Comparison of ENCODE assay signal across 8 mouse cellular contexts in genomic region chr10:39371467-39371866, GRCm38 (mm10). TPM values are rescaled to one million over a fixed set of nuclear protein-coding genes. Genes with fewer than 3 reads are reported as not detected.
DNase-seq lines count a peak whose midpoint lies in the region; ATAC-seq and TF ChIP-seq lines count a peak whose summit lies in the region.

No protein-coding gene starts in this region.

- H3K9ac ChIP-seq in heart, adult 2 months (ENCODE audit: low read depth, low read length): no peak overlapping the region
- peak overlapping the region; percentile 99 for H3K9ac ChIP-seq in forebrain, postnatal 0 days
- 0 out of 2 replicates have a peak overlapping the region, but pooled peaks have one; percentile 86 for H3K9ac ChIP-seq in midbrain, embryonic 11.5 days (ENCODE audit: low read length)

- peaks cover 27% of the 10 kb centered on the region for H3K36me3 ChIP-seq in heart, adult 2 months (ENCODE audit: control insufficient read depth, insufficient read depth, low read length)
- H3K36me3 ChIP-seq in forebrain, postnatal 0 days (ENCODE audit: insufficient read depth): no peaks in the 10 kb centered on the region
- no peaks in the 10 kb centered on the region for H3K36me3 ChIP-seq in midbrain, embryonic 11.5 days (ENCODE audit: control insufficient read depth, insufficient read depth, low read length)

- H3K27me3 ChIP-seq in heart, adult 2 months (ENCODE audit: control insufficient read depth, insufficient read depth, low read length): no peaks in the 10 kb centered on the region
- no peaks in the 10 kb centered on the region for H3K27me3 ChIP-seq in forebrain, postnatal 0 days (ENCODE audit: insufficient read depth, low read length)
- no peaks in the 10 kb centered on the region for H3K27me3 ChIP-seq in midbrain, embryonic 11.5 days (ENCODE audit: control insufficient read depth, insufficient read depth, low read length)

- H3K4me3 ChIP-seq in heart, adult 2 months: peak overlapping the region; percentile 93
- H3K4me3 ChIP-seq in forebrain, postnatal 0 days (ENCODE audit: low read depth, low read length): peak overlapping the region; percentile 97
- peak overlapping the region; percentile 91 for H3K4me3 ChIP-seq in midbrain, embryonic 11.5 days (ENCODE audit: low read depth, low read length)

- H3K4me1 ChIP-seq in heart, adult 2 months (ENCODE audit: control insufficient read depth, insufficient read depth, low read length): peaks cover 14% of the 10 kb centered on the region
- H3K4me1 ChIP-seq in forebrain, postnatal 0 days (ENCODE audit: insufficient read depth): peaks cover 29% of the 10 kb centered on the region
- peaks cover 19% of the 10 kb centered on the region for H3K4me1 ChIP-seq in midbrain, embryonic 11.5 days (ENCODE audit: control insufficient read depth, insufficient read depth, low read length)

- no peak for TF ChIP-seq POLR2A in heart, adult 2 months (IDR thresholded peaks at IDR 0.05; ENCODE audit: insufficient read depth, low read depth, low read length)

- H3K4me2 ChIP-seq in forebrain, postnatal 0 days (ENCODE audit: low read depth): peak overlapping the region; percentile 64
- H3K4me2 ChIP-seq in midbrain, embryonic 11.5 days: peak overlapping the region; percentile 70

- H3K79me2 ChIP-seq in heart, adult 2 months (replicated peaks; ENCODE audit: control insufficient read depth, insufficient read depth, low read length): peaks cover 5% of the 10 kb centered on the region; the same call in 1 of the 2 replicates

- peak; percentile 53 for ATAC-seq in CD4-positive, CD25-positive, alpha-beta regulatory T cell, adult 4 months
- ATAC-seq in forebrain, postnatal 0 days: no peak
- ATAC-seq in midbrain, embryonic 11.5 days (ENCODE audit: low FRiP score): no peak

- intact Hi-C loops in heart, adult 2 months (cut with DNase I): loop anchor here (2.0 to 5.0 kb wide), 3 partner anchors 31 to 131 kb away; no protein-coding TSS in a partner anchor

- H3K9me3 ChIP-seq in forebrain, postnatal 0 days (ENCODE audit: low read length): no peaks in the 10 kb centered on the region
- no peaks in the 10 kb centered on the region for H3K9me3 ChIP-seq in midbrain, embryonic 11.5 days (ENCODE audit: control insufficient read depth, low read length)

- 48% methylated on average over 2 of the region's 2 CpGs for WGBS in heart, adult 2 months
- 26% methylated on average over 2 of the region's 2 CpGs for WGBS in forebrain, postnatal 0 days
- 55% methylated on average over 2 of the region's 2 CpGs for WGBS in midbrain, embryonic 11.5 days

- no peak for TF ChIP-seq EP300 in heart, adult 2 months (IDR thresholded peaks at IDR 0.05; ENCODE audit: insufficient read depth, low read depth, low read length)

- no peak for TF ChIP-seq CTCF in heart, adult 2 months (IDR thresholded peaks at IDR 0.05)
- TF ChIP-seq CTCF in forebrain, postnatal 0 days (IDR thresholded peaks at IDR 0.05; ENCODE audit: low read depth): no peak

- DNase-seq in heart, adult 2 months: no peak
- no peak for DNase-seq in heart, adult 18-20 months
- DNase-seq in forebrain, postnatal 0 days: no peak
- no peak for DNase-seq in midbrain, embryonic 11.5 days (ENCODE audit: low spot score, missing footprints)
- peak; percentile 62 for DNase-seq in thymus, postnatal 4 days
- DNase-seq in embryo, embryonic 9.5 days (ENCODE audit: extremely low spot score): no peak
- no peak for DNase-seq in urinary bladder, postnatal 14 days (ENCODE audit: low spot score)

- H3K27ac ChIP-seq in heart, adult 2 months: peak overlapping the region; percentile 96
- no peak overlapping the region for H3K27ac ChIP-seq in forebrain, postnatal 0 days (ENCODE audit: low read depth, low read length)
- no peak overlapping the region for H3K27ac ChIP-seq in midbrain, embryonic 11.5 days (ENCODE audit: low read depth, low read length)

RNA-seq across cellular contexts. Expression of gene Fyn, which starts 2.8 kb away (rescaled TPM):
- total RNA-seq in heart, adult 2 months (2021): 10 to 100 TPM; 26.1 to 29.7 TPM
- polyA plus RNA-seq in heart, adult 2 months (2012; rRNA removed): 23.2 and 36.4 TPM in 2 replicates
- total RNA-seq in heart, adult 18-20 months (2021): 10 to 100 TPM; 30.6 to 32.2 TPM
- 100 to 1,000 TPM in 1 of 2 experiments, 10 to 100 TPM in 1; 71.9 to 106 TPM for polyA plus RNA-seq in CD4-positive, CD25-positive, alpha-beta regulatory T cell, adult 4 months (2017; shearing (Covaris generic))
- total RNA-seq in forebrain, postnatal 0 days (2014; rRNA removed): 147 and 155 TPM in 2 replicates
- polyA plus RNA-seq in forebrain, postnatal 0 days (2015; fragmentation: Nextera tagmentation; extraction: Ambion mirVana): 75.1 and 85.8 TPM in 2 replicates
- 43.7 and 44.3 TPM in 2 replicates for polyA plus RNA-seq in midbrain, embryonic 11.5 days (2014; fragmentation: Nextera tagmentation; extraction: Ambion mirVana)
